ENCODE assay signal across 16 mouse cellular contexts in the genomic region with DNA sequence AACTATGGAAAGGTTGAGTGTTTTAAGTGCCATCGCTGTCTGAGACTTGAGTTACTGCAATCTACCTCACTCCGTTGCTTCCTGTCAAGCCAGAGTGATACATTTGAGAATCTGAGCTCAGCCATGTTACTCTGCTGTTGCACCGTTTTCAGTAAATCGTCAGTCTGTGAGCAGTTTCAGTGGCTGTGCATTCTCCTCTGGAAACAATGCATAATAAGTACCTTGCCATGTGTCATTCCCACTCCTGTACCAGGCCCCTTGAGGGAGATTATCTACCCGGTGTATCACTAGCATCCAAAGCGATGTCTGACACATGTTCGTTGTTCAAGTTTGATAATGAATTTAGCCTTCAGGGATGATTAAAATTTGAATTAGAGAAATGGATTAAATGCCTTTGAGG.
"Had no signal": no experiment of that assay in that cellular context is flagged by ENCODE, and none has a peak within 500 bp of the region (broad histone marks: within the 10 kb centered on the region; RNA-seq: fewer than 3 reads in every experiment).

No protein-coding gene starts in this region.

- H3K4me1 ChIP-seq: limb, embryonic 12.5 days; liver, embryonic 13.5 days had no signal

- H3K27me3 ChIP-seq: limb, embryonic 12.5 days; liver, embryonic 13.5 days had no signal

- H3K4me3 ChIP-seq: limb, embryonic 12.5 days; liver, embryonic 13.5 days; myocyte had no signal

- H3K36me3 ChIP-seq: limb, embryonic 12.5 days; liver, embryonic 13.5 days had no signal

- ATAC-seq: inflammation-experienced regulatory T-cells, adult 6 months; intestine, postnatal 0 days; liver, postnatal 0 days had no signal

- H3K4me2 ChIP-seq: limb, embryonic 12.5 days; liver, embryonic 13.5 days had no signal

- DNase-seq: kidney, adult 8-10 months; kidney, postnatal 25 days; layer of hippocampus, adult 9-11 months; layer of hippocampus, postnatal 36 days; liver; liver, embryonic 13.5 days; liver, postnatal 0 days; lung, postnatal 36 days; right cerebral cortex, postnatal 4 days; spleen, adult 18-20 months; thymus, adult 18-20 months; thymus, postnatal 25 days had no signal

- H3K9ac ChIP-seq: limb, embryonic 12.5 days; liver, embryonic 13.5 days; liver, postnatal 0 days had no signal

- H3K27ac ChIP-seq: limb, embryonic 12.5 days; liver, embryonic 13.5 days had no signal

- H3K9me3 ChIP-seq: limb, embryonic 12.5 days; liver, embryonic 13.5 days had no signal
